ENCODE assay signal across 21 mouse cellular contexts in the genomic region with DNA sequence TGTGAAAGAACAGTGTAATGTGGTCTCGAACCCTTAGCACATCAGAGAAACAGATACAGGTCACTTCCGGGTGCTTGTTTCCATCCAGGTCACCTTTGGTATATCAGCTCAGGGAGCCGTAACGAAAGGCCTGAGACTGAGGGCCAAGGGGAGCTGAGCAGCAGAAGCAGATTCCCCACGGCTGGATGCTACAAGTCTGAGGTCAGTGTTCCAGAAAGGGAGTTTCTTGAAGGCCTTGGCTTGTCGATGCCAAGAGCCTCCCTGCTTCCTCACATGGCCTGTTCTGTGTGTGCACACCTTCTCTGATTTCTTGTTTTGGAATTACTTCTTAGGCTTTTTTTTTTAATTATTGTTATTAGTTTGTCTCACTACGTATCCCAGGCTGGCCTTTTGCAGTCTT.
DNase-seq lines count a peak whose midpoint lies in the region; ATAC-seq and TF ChIP-seq lines count a peak whose summit lies in the region.
"Had no signal": no experiment of that assay in that cellular context is flagged by ENCODE, and none has a peak within 500 bp of the region (broad histone marks: within the 10 kb centered on the region; RNA-seq: fewer than 3 reads in every experiment).

No protein-coding gene starts in this region.

- H3K27ac ChIP-seq in intestine, embryonic 14.5 days (ENCODE audit: low read depth), result peak overlapping the region; percentile 38
- H3K27ac ChIP-seq in intestine, postnatal 0 days (ENCODE audit: low read depth, low read length), result no peak overlapping the region
- 0 out of 2 replicates have a peak overlapping the region, but pooled peaks have one; percentile 2 for H3K27ac ChIP-seq in lung, embryonic 14.5 days (ENCODE audit: low read depth)
- peak overlapping the region; percentile 38 for H3K27ac ChIP-seq in stomach, embryonic 16.5 days (ENCODE audit: low read length)
- H3K27ac ChIP-seq: embryonic facial prominence, embryonic 13.5 days; forebrain, embryonic 10.5 days; forebrain, embryonic 15.5 days; heart, embryonic 15.5 days; hindbrain, embryonic 14.5 days; liver, embryonic 15.5 days; macrophage; midbrain, embryonic 13.5 days; neural tube, embryonic 13.5 days had no signal

- no peak for ATAC-seq in intestine, embryonic 14.5 days (replicated peaks; ENCODE audit: low FRiP score, low TSS enrichment, low read depth)
- no peak for ATAC-seq in intestine, postnatal 0 days
- no peak for ATAC-seq in lung, embryonic 14.5 days (ENCODE audit: insufficient read depth)
- no peak for ATAC-seq in stomach, embryonic 16.5 days (ENCODE audit: insufficient read depth, low FRiP score)
- ATAC-seq: forebrain, embryonic 15.5 days; inflammation-experienced regulatory T-cells, adult 6 months; midbrain, embryonic 13.5 days had no signal

- no peaks in the 10 kb centered on the region for H3K9me3 ChIP-seq in intestine, embryonic 14.5 days (ENCODE audit: control insufficient read depth, low read length)
- H3K9me3 ChIP-seq in intestine, postnatal 0 days (ENCODE audit: control insufficient read depth), result no peaks in the 10 kb centered on the region
- no peaks in the 10 kb centered on the region for H3K9me3 ChIP-seq in lung, embryonic 14.5 days (ENCODE audit: low read depth, low read length)
- no peaks in the 10 kb centered on the region for H3K9me3 ChIP-seq in stomach, embryonic 16.5 days (replicated peaks; ENCODE audit: control insufficient read depth, low read length)
- H3K9me3 ChIP-seq: embryonic facial prominence, embryonic 13.5 days; forebrain, embryonic 10.5 days; forebrain, embryonic 15.5 days; heart, embryonic 15.5 days; liver, embryonic 15.5 days; midbrain, embryonic 13.5 days; neural tube, embryonic 13.5 days had no signal

- H3K4me3 ChIP-seq in intestine, embryonic 14.5 days (ENCODE audit: low read depth, low read length), result no peak overlapping the region
- no peak overlapping the region for H3K4me3 ChIP-seq in intestine, postnatal 0 days (ENCODE audit: low read depth, low read length)
- no peak overlapping the region for H3K4me3 ChIP-seq in lung, embryonic 14.5 days (ENCODE audit: low read depth, low read length)
- H3K4me3 ChIP-seq in stomach, embryonic 16.5 days (replicated peaks; ENCODE audit: low read length), result no peak overlapping the region
- H3K4me3 ChIP-seq: embryonic facial prominence, embryonic 13.5 days; forebrain, embryonic 10.5 days; forebrain, embryonic 15.5 days; heart, embryonic 15.5 days; liver, embryonic 15.5 days; midbrain, embryonic 13.5 days; neural tube, embryonic 13.5 days had no signal

- H3K4me1 ChIP-seq in intestine, embryonic 14.5 days (replicated peaks; ENCODE audit: control insufficient read depth, insufficient read depth, low read length), result peaks cover 10% of the 10 kb centered on the region
- 0 out of 2 replicates have a peak, but pooled peaks cover 6% of the 10 kb centered on the region for H3K4me1 ChIP-seq in intestine, postnatal 0 days (replicated peaks; ENCODE audit: control insufficient read depth, insufficient read depth, low read length)
- 0 out of 2 replicates have a peak, but pooled peaks cover 11% of the 10 kb centered on the region for H3K4me1 ChIP-seq in lung, embryonic 14.5 days (ENCODE audit: insufficient read depth)
- peaks cover 24% of the 10 kb centered on the region for H3K4me1 ChIP-seq in stomach, embryonic 16.5 days (ENCODE audit: control insufficient read depth, insufficient read depth, low read length)

- H3K4me2 ChIP-seq in intestine, embryonic 14.5 days (ENCODE audit: low read length), result no peak overlapping the region
- H3K4me2 ChIP-seq in intestine, postnatal 0 days (replicated peaks; ENCODE audit: low read depth), result no peak overlapping the region
- H3K4me2 ChIP-seq in lung, embryonic 14.5 days, result no peak overlapping the region
- H3K4me2 ChIP-seq in stomach, embryonic 16.5 days (ENCODE audit: low read depth, low read length), result no peak overlapping the region
- H3K4me2 ChIP-seq: embryonic facial prominence, embryonic 13.5 days; forebrain, embryonic 15.5 days; heart, embryonic 15.5 days; hindbrain, embryonic 14.5 days; liver, embryonic 15.5 days; midbrain, embryonic 13.5 days; neural tube, embryonic 13.5 days had no signal

- 91% methylated on average over 7 of the region's 7 CpGs for WGBS in intestine, embryonic 14.5 days
- WGBS in intestine, postnatal 0 days, result 81% methylated on average over 7 of the region's 7 CpGs
- WGBS in lung, embryonic 14.5 days, result 86% methylated on average over 7 of the region's 7 CpGs
- 87% methylated on average over 7 of the region's 7 CpGs for WGBS in stomach, embryonic 16.5 days

- H3K36me3 ChIP-seq in intestine, embryonic 14.5 days (ENCODE audit: control insufficient read depth, insufficient read depth, low read length), result no peaks in the 10 kb centered on the region; the same call in 1 of the 2 replicates
- H3K36me3 ChIP-seq in intestine, postnatal 0 days (ENCODE audit: control insufficient read depth, insufficient read depth), result no peaks in the 10 kb centered on the region; the same call in 1 of the 2 replicates
- no peaks in the 10 kb centered on the region for H3K36me3 ChIP-seq in lung, embryonic 14.5 days (ENCODE audit: insufficient read depth)
- H3K36me3 ChIP-seq in stomach, embryonic 16.5 days (ENCODE audit: control insufficient read depth, insufficient read depth, low read length), result no peaks in the 10 kb centered on the region
- H3K36me3 ChIP-seq: embryonic facial prominence, embryonic 13.5 days; forebrain, embryonic 15.5 days; heart, embryonic 15.5 days; liver, embryonic 15.5 days; midbrain, embryonic 13.5 days had no signal

- no peak for DNase-seq in intestine, embryonic 14.5 days (ENCODE audit: low spot score)
- no peak for DNase-seq in lung, embryonic 14.5 days
- DNase-seq in lung, postnatal 14 days, result no peak
- peak; percentile 48 for DNase-seq in skeletal muscle tissue, adult 2 months (ENCODE audit: low read depth, low spot score)
- DNase-seq: B cell, adult 2 months; cerebellum, adult 11-12 months; layer of hippocampus, postnatal 36 days; thymus, adult 18-20 months; thymus, postnatal 36 days had no signal

- no peaks in the 10 kb centered on the region for H3K27me3 ChIP-seq in intestine, embryonic 14.5 days (replicated peaks; ENCODE audit: control insufficient read depth, insufficient read depth, low read length)
- H3K27me3 ChIP-seq in intestine, postnatal 0 days (replicated peaks; ENCODE audit: control insufficient read depth, insufficient read depth, low read length), result no peaks in the 10 kb centered on the region
- H3K27me3 ChIP-seq in lung, embryonic 14.5 days (ENCODE audit: insufficient read depth, low read length), result no peaks in the 10 kb centered on the region
- no peaks in the 10 kb centered on the region for H3K27me3 ChIP-seq in stomach, embryonic 16.5 days (ENCODE audit: control insufficient read depth, insufficient read depth, low read length)
- H3K27me3 ChIP-seq: embryonic facial prominence, embryonic 13.5 days; forebrain, embryonic 15.5 days; heart, embryonic 15.5 days; liver, embryonic 15.5 days; midbrain, embryonic 13.5 days; neural tube, embryonic 13.5 days had no signal

- no peak for TF ChIP-seq CTCF in intestine, postnatal 0 days (IDR thresholded peaks at IDR 0.05; ENCODE audit: low read depth)
- no peak for TF ChIP-seq CTCF in lung, embryonic 14.5 days (IDR thresholded peaks at IDR 0.05; ENCODE audit: low read depth)

- H3K9ac ChIP-seq in intestine, embryonic 14.5 days (ENCODE audit: low read length), result no peak overlapping the region
- no peak overlapping the region for H3K9ac ChIP-seq in intestine, postnatal 0 days (ENCODE audit: low read depth, low read length)
- no peak overlapping the region for H3K9ac ChIP-seq in lung, embryonic 14.5 days
- H3K9ac ChIP-seq in stomach, embryonic 16.5 days (ENCODE audit: low read length), result no peak overlapping the region
- H3K9ac ChIP-seq: embryonic facial prominence, embryonic 13.5 days; forebrain, embryonic 15.5 days; heart, embryonic 15.5 days; hindbrain, embryonic 14.5 days; liver, embryonic 15.5 days; midbrain, embryonic 13.5 days; neural tube, embryonic 13.5 days had no signal
